Comparison of ENCODE assay signal across 1 mouse cellular context in the genomic region with DNA sequence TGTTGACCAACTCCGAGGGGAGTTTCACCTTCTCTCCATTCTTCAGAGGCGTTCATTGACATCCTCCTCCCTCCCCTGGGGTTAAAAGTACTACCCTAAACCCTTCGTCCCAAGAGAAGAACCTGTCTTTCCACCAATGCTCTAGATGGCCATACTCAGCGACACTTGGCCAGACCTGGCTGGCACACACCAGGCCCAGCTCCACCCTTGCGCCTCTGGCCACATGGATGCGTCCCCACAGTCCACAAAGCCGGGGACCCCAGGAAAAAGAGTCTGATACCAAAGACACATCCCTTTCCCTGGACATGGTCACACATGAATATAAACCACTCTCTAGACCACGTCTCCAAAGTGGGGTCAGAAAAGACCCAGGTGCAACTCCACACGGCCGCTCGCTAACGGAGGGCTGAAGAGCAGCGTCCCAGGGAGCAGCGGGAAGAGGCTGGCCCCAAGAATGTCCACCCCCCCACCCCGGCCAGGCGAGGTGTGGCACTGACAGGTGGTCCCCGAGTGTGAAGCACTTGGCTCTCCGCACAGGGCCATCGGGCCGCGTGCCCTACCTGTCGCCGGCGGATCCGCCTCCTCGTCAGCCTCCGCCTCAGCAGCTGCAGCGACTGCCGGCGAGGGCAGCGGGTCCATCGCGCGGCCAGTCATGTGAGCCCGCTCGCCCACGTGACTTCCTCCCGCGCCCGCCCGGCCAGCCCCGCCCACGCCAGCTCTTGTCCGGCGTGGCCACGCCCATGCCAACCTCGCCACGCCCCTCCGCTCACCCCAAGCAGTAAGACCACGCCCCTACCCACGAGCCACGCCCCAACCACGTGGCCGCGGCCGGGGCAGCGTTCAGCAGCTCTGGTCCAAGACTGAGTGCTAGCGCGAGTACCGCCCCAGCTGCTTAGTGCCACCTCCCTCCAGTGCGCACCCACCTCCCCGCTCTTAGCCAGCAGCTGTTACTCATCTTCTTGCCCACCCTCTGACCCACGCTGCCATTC.
TF ChIP-seq lines count a peak whose summit lies in the region.

Gene Snx8 (minus strand): TSS at position 675 of the 989 bp plus-strand sequence.

TF ChIP-seq in MEL, 35 proteins besides CTCF, POLR2A, EP300 and RAD21 (continued from another document):
- TF ChIP-seq E2F4 (IDR thresholded peaks at IDR 0.05; ENCODE audit: borderline replicate concordance, low read depth, low read length) (no peak; the same call in 1 of the 2 replicates), UBTF (IDR thresholded peaks at IDR 0.05; ENCODE audit: borderline replicate concordance, insufficient read depth, low read depth, low read length) (no peak), TBP (IDR thresholded peaks at IDR 0.05; ENCODE audit: low read depth, low read length) (0 out of 2 replicates have a peak, but pooled peaks have one; percentile 24), MYB (IDR thresholded peaks at IDR 0.05; ENCODE audit: low read depth, low read length) (no peak), MYC (IDR thresholded peaks at IDR 0.05; ENCODE audit: low read depth, low read length) (peak; percentile 53; the same call in 1 of the 2 replicates), NRF1 (IDR thresholded peaks at IDR 0.05; ENCODE audit: insufficient read depth, low read depth, low read length, poor library complexity, severe bottlenecking) (no peak), NELFE (IDR thresholded peaks at IDR 0.05; ENCODE audit: low read depth, low read length) (peak; percentile 75), ZNF384 (IDR thresholded peaks at IDR 0.05; ENCODE audit: low read depth, low read length) (no peak), TCF12 (IDR thresholded peaks at IDR 0.05; ENCODE audit: low read depth, low read length) (0 out of 2 replicates have a peak, but pooled peaks have one; percentile 22), KAT2A (conservative IDR thresholded peaks at IDR 0.05; ENCODE audit: low read depth, low read length) (no peak), ZC3H11A (IDR thresholded peaks at IDR 0.05; ENCODE audit: low read depth, low read length) (no peak), GABPA (IDR thresholded peaks at IDR 0.05; ENCODE audit: low read depth, low read length) (no peak), JUND (IDR thresholded peaks at IDR 0.05; ENCODE audit: low read depth, low read length) (no peak), HCFC1 (IDR thresholded peaks at IDR 0.05; ENCODE audit: low read depth, low read length) (peak; percentile 71), RCOR1 (IDR thresholded peaks at IDR 0.05; ENCODE audit: low read depth, low read length) (no peak), CHD2 (IDR thresholded peaks at IDR 0.05; ENCODE audit: low read length) (no peak)
